In the genomic region with DNA sequence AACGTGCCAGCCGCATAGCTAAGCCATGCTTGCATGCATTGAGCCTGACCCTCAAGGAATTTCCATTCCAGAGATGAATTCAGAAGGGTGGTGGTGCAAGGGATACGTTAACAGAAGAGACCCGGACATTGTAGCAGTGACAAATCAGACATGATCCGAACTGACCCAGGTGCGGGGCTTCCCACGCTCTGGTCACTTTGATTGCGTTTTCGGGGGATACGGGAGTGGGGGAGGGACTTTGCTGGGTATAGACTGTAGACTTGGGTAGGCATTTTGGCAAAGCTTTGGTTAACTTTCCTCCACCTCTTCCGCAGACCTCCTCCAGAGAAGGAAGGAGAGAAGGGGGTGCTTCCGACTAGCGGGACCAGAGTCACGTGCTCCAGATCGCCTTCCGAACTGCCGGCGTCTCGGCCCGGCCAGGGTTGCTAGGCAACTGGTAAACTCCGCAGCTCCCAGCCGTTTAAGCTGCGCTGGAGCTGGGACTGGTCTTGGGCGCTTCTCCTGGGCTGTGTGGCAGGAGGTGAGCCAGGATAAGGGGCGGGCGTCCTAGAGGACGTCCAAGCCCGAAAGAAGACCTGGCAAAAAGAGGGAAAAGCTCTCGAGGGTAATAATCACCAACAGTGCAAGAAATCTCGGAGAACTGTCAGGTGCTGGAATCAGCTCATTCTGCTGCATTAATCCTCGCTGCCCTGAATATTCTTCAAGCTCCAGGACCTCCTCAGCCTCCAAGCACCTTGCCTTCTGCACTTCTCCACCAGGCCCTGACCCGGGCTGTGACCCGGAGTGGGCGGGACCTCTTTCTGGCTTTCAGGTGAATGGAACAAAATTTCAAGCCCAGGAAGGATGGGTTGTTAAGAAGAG, we compare ENCODE assay signal across 8 mouse cellular contexts. TPM values are rescaled to one million over a fixed set of nuclear protein-coding genes. Genes with fewer than 3 reads are reported as not detected.
DNase-seq lines count a peak whose midpoint lies in the region; ATAC-seq and TF ChIP-seq lines count a peak whose summit lies in the region.

A gene (plus strand): TSS at position 444 of the 861 bp plus-strand sequence.

- DNase-seq in adrenal gland, adult 18-20 months (ENCODE audit: low spot score in 2 of 2): peak; percentile 53 to 57
- peak; percentile 82 to 84 for DNase-seq in cerebellum, postnatal 10 days
- peak; percentile 32 to 46 for DNase-seq in frontal cortex, postnatal 25 days (ENCODE audit: low spot score in 2 of 2)
- DNase-seq in left cerebral cortex, adult 2 months (ENCODE audit: extremely low spot score in 1 of 2, low spot score in 2 of 2): peak; percentile 69 to 71
- peak; percentile 74 for DNase-seq in lung, postnatal 36 days
- DNase-seq in right cerebral cortex, postnatal 10 days (ENCODE audit: low spot score in 2 of 2): peak; percentile 88
- DNase-seq in thymus, adult 18-20 months: no peak

- H3K27me3 ChIP-seq in hindbrain, embryonic 12.5 days: 0 out of 2 replicates have a peak, but pooled peaks cover 7% of the 10 kb centered on the region

- peak within 1 kb of the TSS; percentile 52 for H3K4me2 ChIP-seq in hindbrain, embryonic 12.5 days (replicated peaks)

- peak; percentile 91 for ATAC-seq in hindbrain, embryonic 12.5 days (ENCODE audit: low FRiP score)

- no peak for TF ChIP-seq CTCF in left cerebral cortex, adult 2 months (IDR thresholded peaks at IDR 0.05)

- no peak within 1 kb of the TSS for H3K27ac ChIP-seq in hindbrain, embryonic 12.5 days
- H3K27ac ChIP-seq in left cerebral cortex, adult 2 months: no peak within 1 kb of the TSS

- no peaks in the 10 kb centered on the region for H3K9me3 ChIP-seq in hindbrain, embryonic 12.5 days (replicated peaks)

- no peaks in the 10 kb centered on the region for H3K36me3 ChIP-seq in hindbrain, embryonic 12.5 days

- intact Hi-C loops in left cerebral cortex, adult 2 months (cut with DNase I): loop anchor here (2.0 kb wide), 1 partner anchor 58 kb away; a partner anchor contains a TSS

- H3K9ac ChIP-seq in hindbrain, embryonic 12.5 days: peak within 1 kb of the TSS; percentile 49

- WGBS in hindbrain, embryonic 12.5 days: 9% methylated on average over 34 of the region's 34 CpGs

- peak within 1 kb of the TSS; percentile 27 for H3K4me3 ChIP-seq in hindbrain, embryonic 12.5 days
- H3K4me3 ChIP-seq in left cerebral cortex, adult 2 months: peak within 1 kb of the TSS; percentile 36

- peaks cover 33% of the 10 kb centered on the region for H3K4me1 ChIP-seq in hindbrain, embryonic 12.5 days

RNA-seq across cellular contexts. Expression of the gene that starts here (rescaled TPM):
- under 1 TPM; 0.19 to 0.50 TPM for total RNA-seq in adrenal gland, adult 18-20 months (2021)
- polyA plus RNA-seq in hindbrain, embryonic 12.5 days (2016; fragmentation: Nextera tagmentation; extraction: Ambion mirVana): 3.3 and 4.5 TPM in 2 replicates
- total RNA-seq in left cerebral cortex, adult 2 months (2021): 1 to 10 TPM in 1 of 2 experiments, under 1 TPM in 1; 1.00 to 1.8 TPM

Comparison
In these comparisons a context has a peak if more than half of its experiments do, and no peak if none do; other contexts are left out.
1. Peak in DNase-seq in adrenal gland, adult 18-20 months; RNA of the gene not detected or under 1 TPM.
2. DNase-seq: peak in cerebellum, postnatal 10 days (2 of 2), frontal cortex, postnatal 25 days (2 of 2), left cerebral cortex, adult 2 months (2 of 2), lung, postnatal 36 days (single experiment) and right cerebral cortex, postnatal 10 days (2 of 2); none in thymus, adult 18-20 months (0 of 2).